Mouse (Mus musculus) megakaryocyte, embryonic 14.5 days (primary cell): ENCODE data around the gene Maml2.

ENCODE experiments used
- FLI1 ChIP-seq: IDR thresholded peaks from 2 replicates; pipeline ENCODE4 v1.6.1; 2012; ENCODE audit warnings: low read length, inconsistent platforms, mixed read lengths
- GATA1 ChIP-seq: IDR thresholded peaks from 3 replicates; pipeline ENCODE4 v1.6.1; 2012; ENCODE audit warnings: mixed read lengths, low read length, inconsistent platforms, borderline replicate concordance

- TF ChIP-seq GATA1 (no peak), FLI1 (no peak)
Observed at GRCm38 (mm10) chr9:13624780-13625179, 327.0 kb downstream of the Maml2 start.
